Mouse (Mus musculus): ENCODE measurements around the gene Dcx.

Gene Dcx

DNA sequence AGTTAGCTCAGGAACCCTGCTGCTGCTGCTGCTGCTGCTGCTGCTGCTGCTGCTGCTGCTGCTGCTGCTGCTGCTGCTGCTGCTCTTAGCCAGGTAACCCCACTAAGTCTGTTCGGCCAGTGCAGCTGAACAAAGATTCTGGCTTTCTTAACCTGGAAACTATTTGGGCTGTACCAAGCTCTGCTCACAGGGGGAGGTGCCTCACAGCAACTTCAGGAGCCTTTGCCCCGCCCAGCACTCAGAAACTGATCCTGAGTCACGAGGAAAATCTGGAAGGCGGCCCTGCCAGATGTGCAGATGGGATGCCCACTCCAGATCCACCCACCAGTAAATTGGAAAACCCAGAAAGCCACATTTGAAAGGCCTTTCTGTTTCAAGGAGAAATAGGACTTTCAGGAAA lies 105.9 kb downstream of the Dcx start, which contains the start of gene Capn6:
TSS of gene Capn6 (minus strand) at position 203 of the 400 bp plus-strand sequence.
- no peak for DNase-seq (ENCODE audit: low spot score in 2 of 2)

DNA sequence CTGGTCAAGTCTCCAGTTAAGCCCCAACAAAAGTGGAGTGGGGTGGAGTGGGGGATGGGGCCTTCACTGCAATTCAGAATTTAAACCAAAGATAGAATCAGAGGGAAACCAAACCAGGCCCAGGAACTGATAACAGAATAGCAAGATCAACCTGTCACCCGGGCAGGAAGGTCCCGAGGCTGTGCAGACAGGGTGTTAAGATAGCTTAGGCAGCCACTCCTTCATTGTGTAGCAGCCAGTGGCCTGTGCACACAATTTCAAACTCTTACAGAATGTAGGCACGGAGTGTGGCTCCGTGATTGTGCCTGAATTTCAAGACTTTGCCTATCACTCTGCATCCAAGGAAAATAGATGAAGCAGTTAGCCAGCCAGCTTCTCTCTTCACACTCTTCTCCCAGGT lies 106.6 kb downstream of the Dcx start:
- no peak for DNase-seq (ENCODE audit: low spot score in 2 of 2)

DNA sequence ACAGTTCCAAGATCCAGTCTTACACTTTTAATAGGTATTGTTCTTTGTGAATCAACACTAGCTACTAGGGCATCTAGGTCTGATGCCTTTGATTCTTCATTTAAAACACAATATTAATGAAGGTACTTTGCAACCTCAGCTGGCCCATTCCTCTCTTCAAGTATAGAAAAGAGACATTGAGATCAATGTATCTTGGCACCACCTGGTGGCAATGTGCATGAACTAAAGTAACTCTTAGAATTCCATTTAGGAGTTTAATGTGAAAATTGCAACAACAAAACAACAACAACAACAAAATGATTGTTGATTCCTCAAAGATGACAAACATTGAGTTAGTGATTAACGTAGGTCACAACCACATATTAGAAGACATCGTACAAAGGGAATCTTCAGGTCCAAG lies 114.2 kb downstream of the Dcx start:
- no peak for DNase-seq (ENCODE audit: low spot score in 2 of 2)

- DNase-seq (ENCODE audit: low spot score in 2 of 2): no peak
Measured at GRCm38 (mm10) chrX:143815948-143816347, 117.2 kb downstream of the Dcx start.
